Mouse (Mus musculus): ENCODE data around the gene Frmd4b. TPM values are rescaled to one million over a fixed set of nuclear protein-coding genes. Genes with fewer than 3 reads are reported as not detected.

The Frmd4b gene
- polyA plus RNA-seq, 1 experiment: 4.8 TPM

- Histone ChIP-seq H3K36me3 (ENCODE audit: control insufficient read depth, insufficient read depth, low read length) (no peaks in the 10 kb centered on the region), H3K27ac (ENCODE audit: insufficient read depth, low read depth, low read length) (no peak overlapping the region), H3K27me3 (ENCODE audit: control insufficient read depth, insufficient read depth, low read length) (no peaks in the 10 kb centered on the region), H3K4me1 (ENCODE audit: control insufficient read depth, insufficient read depth, insufficient read length, low read length) (peaks cover 3% of the 10 kb centered on the region; the same call in 1 of the 2 replicates), H3K4me3 (ENCODE audit: low read depth, low read length) (no peak overlapping the region)
- TF ChIP-seq CTCF (IDR thresholded peaks at IDR 0.05; ENCODE audit: extremely low read depth, insufficient read length, insufficient replicate concordance, low read depth, low read length) (peak; percentile 93; the same call in 1 of the 2 replicates), POLR2A (IDR thresholded peaks at IDR 0.05; ENCODE audit: low read depth, low read length) (no peak)
- 21% methylated on average over 8 of the region's 8 CpGs for WGBS
These were observed 91.2 kb downstream of the Frmd4b start for GRCm38 (mm10) chr6:97526092-97526491.

- WGBS: under 1% methylated on average over 11 of the region's 11 CpGs
- no peak overlapping the region for H3K27ac ChIP-seq (ENCODE audit: insufficient read depth, low read depth, low read length)
- peak; percentile 98 for TF ChIP-seq CTCF (IDR thresholded peaks at IDR 0.05; ENCODE audit: extremely low read depth, insufficient read length, insufficient replicate concordance, low read depth, low read length)
- no peak for TF ChIP-seq POLR2A (IDR thresholded peaks at IDR 0.05; ENCODE audit: low read depth, low read length)
- H3K27me3 ChIP-seq (ENCODE audit: control insufficient read depth, insufficient read depth, low read length): no peaks in the 10 kb centered on the region
- no peaks in the 10 kb centered on the region for H3K36me3 ChIP-seq (ENCODE audit: control insufficient read depth, insufficient read depth, low read length)
- H3K4me1 ChIP-seq (ENCODE audit: control insufficient read depth, insufficient read depth, insufficient read length, low read length): peaks cover 13% of the 10 kb centered on the region; the same call in 1 of the 2 replicates
- H3K4me3 ChIP-seq (ENCODE audit: low read depth, low read length): no peak overlapping the region
These were observed 94.2 kb downstream of the Frmd4b start for GRCm38 (mm10) chr6:97523118-97523517.

- 37% methylated on average over 13 of the region's 13 CpGs for whole genome bisulfite sequencing
- Histone ChIP-seq H3K4me1 (ENCODE audit: control insufficient read depth, insufficient read depth, insufficient read length, low read length) (peaks cover 19% of the 10 kb centered on the region), H3K27me3 (ENCODE audit: control insufficient read depth, insufficient read depth, low read length) (no peaks in the 10 kb centered on the region), H3K27ac (ENCODE audit: insufficient read depth, low read depth, low read length) (no peak overlapping the region), H3K4me3 (ENCODE audit: low read depth, low read length) (no peak overlapping the region), H3K36me3 (ENCODE audit: control insufficient read depth, insufficient read depth, low read length) (no peaks in the 10 kb centered on the region)
- TF ChIP-seq POLR2A (IDR thresholded peaks at IDR 0.05; ENCODE audit: low read depth, low read length) (no peak), CTCF (IDR thresholded peaks at IDR 0.05; ENCODE audit: extremely low read depth, insufficient read length, insufficient replicate concordance, low read depth, low read length) (no peak)
These were observed 95.9 kb downstream of the Frmd4b start for GRCm38 (mm10) chr6:97521279-97522038.

GRCm38 (mm10) chr6:97520566-97520965 is 96.8 kb downstream of the Frmd4b start:
- H3K36me3 ChIP-seq (ENCODE audit: control insufficient read depth, insufficient read depth, low read length): no peaks in the 10 kb centered on the region
- TF ChIP-seq CTCF (IDR thresholded peaks at IDR 0.05; ENCODE audit: extremely low read depth, insufficient read length, insufficient replicate concordance, low read depth, low read length) (no peak), POLR2A (IDR thresholded peaks at IDR 0.05; ENCODE audit: low read depth, low read length) (no peak)
- H3K4me1 ChIP-seq (ENCODE audit: control insufficient read depth, insufficient read depth, insufficient read length, low read length): peaks cover 19% of the 10 kb centered on the region
- H3K4me3 ChIP-seq (ENCODE audit: low read depth, low read length): no peak overlapping the region
- H3K27ac ChIP-seq (ENCODE audit: insufficient read depth, low read depth, low read length): no peak overlapping the region
- no peaks in the 10 kb centered on the region for H3K27me3 ChIP-seq (ENCODE audit: control insufficient read depth, insufficient read depth, low read length)
- 65% methylated on average over 2 of the region's 2 CpGs for WGBS

- WGBS: 32% methylated on average over 10 of the region's 10 CpGs
- Histone ChIP-seq H3K4me1 (ENCODE audit: control insufficient read depth, insufficient read depth, insufficient read length, low read length) (peaks cover 19% of the 10 kb centered on the region), H3K27ac (ENCODE audit: insufficient read depth, low read depth, low read length) (peak overlapping the region; percentile 57; the same call in 1 of the 2 replicates), H3K4me3 (ENCODE audit: low read depth, low read length) (peak overlapping the region; percentile 26), H3K27me3 (ENCODE audit: control insufficient read depth, insufficient read depth, low read length) (no peaks in the 10 kb centered on the region), H3K36me3 (ENCODE audit: control insufficient read depth, insufficient read depth, low read length) (no peaks in the 10 kb centered on the region)
- TF ChIP-seq CTCF (IDR thresholded peaks at IDR 0.05; ENCODE audit: extremely low read depth, insufficient read length, insufficient replicate concordance, low read depth, low read length): no peak
- no peak for TF ChIP-seq POLR2A (IDR thresholded peaks at IDR 0.05; ENCODE audit: low read depth, low read length)
These were observed 97.8 kb downstream of the Frmd4b start for GRCm38 (mm10) chr6:97519553-97519952.

GRCm38 (mm10) chr6:97518467-97518866 is 98.9 kb downstream of the Frmd4b start:
- H3K36me3 ChIP-seq (ENCODE audit: control insufficient read depth, insufficient read depth, low read length): no peaks in the 10 kb centered on the region
- no peak overlapping the region for H3K4me3 ChIP-seq (ENCODE audit: low read depth, low read length)
- no peak overlapping the region for H3K27ac ChIP-seq (ENCODE audit: insufficient read depth, low read depth, low read length)
- H3K4me1 ChIP-seq (ENCODE audit: control insufficient read depth, insufficient read depth, insufficient read length, low read length): peaks cover 19% of the 10 kb centered on the region
- 2% methylated on average over 2 of the region's 2 CpGs for WGBS
- no peaks in the 10 kb centered on the region for H3K27me3 ChIP-seq (ENCODE audit: control insufficient read depth, insufficient read depth, low read length)
- TF ChIP-seq CTCF (IDR thresholded peaks at IDR 0.05; ENCODE audit: extremely low read depth, insufficient read length, insufficient replicate concordance, low read depth, low read length) (no peak), POLR2A (IDR thresholded peaks at IDR 0.05; ENCODE audit: low read depth, low read length) (no peak)

- Histone ChIP-seq H3K36me3 (ENCODE audit: control insufficient read depth, insufficient read depth, low read length) (no peaks in the 10 kb centered on the region), H3K4me1 (ENCODE audit: control insufficient read depth, insufficient read depth, insufficient read length, low read length) (peaks cover 19% of the 10 kb centered on the region), H3K27me3 (ENCODE audit: control insufficient read depth, insufficient read depth, low read length) (no peaks in the 10 kb centered on the region), H3K27ac (ENCODE audit: insufficient read depth, low read depth, low read length) (no peak overlapping the region), H3K4me3 (ENCODE audit: low read depth, low read length) (no peak overlapping the region)
- 27% methylated on average over 12 of the region's 12 CpGs for WGBS
- TF ChIP-seq CTCF (IDR thresholded peaks at IDR 0.05; ENCODE audit: extremely low read depth, insufficient read length, insufficient replicate concordance, low read depth, low read length) (no peak), POLR2A (IDR thresholded peaks at IDR 0.05; ENCODE audit: low read depth, low read length) (no peak)
These were observed 99.6 kb downstream of the Frmd4b start for GRCm38 (mm10) chr6:97517616-97518235.

All from small intestine, adult 2 months (tissue).